Mouse (Mus musculus) megakaryocyte, adult 5-6 weeks (primary cell): Measurements from ENCODE around the gene Kcnt2. TPM values are rescaled to one million over a fixed set of nuclear protein-coding genes. Genes with fewer than 3 reads are reported as not detected.

Source experiments
- ATAC-seq: 2 replicates; pipeline ENCODE4 v1.8.0; 2016; ENCODE audit warnings: mild to moderate bottlenecking, inconsistent platforms; ENCODE audit not compliant: poor library complexity, severe bottlenecking
- total RNA-seq, 2 experiments: library from RNA; stranded (forward) in 1 of 2; stranded (reverse) in 1 of 2; fragments of 153-499, 151-499 nt in 1 of 2; fragments of 221-1000, 200-1000 nt in 1 of 2; gene quantifications; 2 replicates each; pipeline versions ENCODE4 v1.2.3 to v1.2.4; 2015 to 2017

Kcnt2 gene
- total RNA-seq (2015) = not detected in 2 replicates
- not detected in 2 replicates for total RNA-seq (2017)

- ATAC-seq = no peak
Observed at GRCm38 (mm10) chr1:140245876-140246597, at the start of gene Kcnt2. TSS of gene Kcnt2 (plus strand) at chr1:140246158.

- ATAC-seq = no peak
Observed at GRCm38 (mm10) chr1:140205329-140205728, 40.6 kb upstream of the Kcnt2 start.

DNA sequence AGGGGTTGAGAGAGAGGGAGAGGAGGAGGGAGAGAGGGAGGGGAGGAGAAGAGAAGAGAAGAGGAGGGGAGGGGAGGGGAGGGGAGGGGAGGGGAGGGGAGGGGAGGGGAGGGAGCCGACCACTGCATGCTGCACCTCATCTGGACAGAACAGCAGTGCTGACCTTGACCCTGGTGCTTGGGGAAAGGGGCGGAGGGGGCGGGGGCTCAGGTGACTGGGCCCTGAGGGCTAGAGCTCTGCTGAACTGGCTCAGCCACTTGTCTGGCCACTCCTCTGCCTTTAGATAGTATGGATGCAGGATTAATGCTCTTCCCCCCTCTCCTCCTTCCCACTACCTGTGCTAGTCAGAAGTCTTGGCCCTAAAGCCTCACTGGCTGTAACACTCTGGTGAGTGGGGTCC is 20.7 kb upstream of the Kcnt2 start:
- no peak for ATAC-seq

DNA sequence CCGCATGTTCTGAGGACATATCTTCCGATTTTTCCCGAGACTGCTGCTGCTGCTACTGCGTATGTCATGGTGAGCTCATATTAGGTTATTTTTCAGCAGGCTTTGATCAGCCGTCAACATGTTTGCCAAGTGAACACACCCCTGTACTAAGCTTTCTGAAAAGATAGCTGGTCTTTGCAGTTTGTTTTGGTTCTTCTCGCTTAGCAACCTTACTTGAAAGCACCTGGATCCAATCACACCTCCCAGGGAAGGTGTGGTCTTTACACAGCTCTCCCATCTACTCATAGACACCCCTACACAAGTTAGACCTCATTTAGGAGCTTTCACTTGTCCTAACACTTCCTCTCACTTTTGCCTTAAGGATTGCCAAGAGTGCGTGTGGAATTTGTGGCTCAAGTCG is 19.3 kb upstream of the Kcnt2 start:
- ATAC-seq = no peak

- ATAC-seq = peak; percentile 34; the same call in 1 of the 2 replicates
Observed at GRCm38 (mm10) chr1:140245465-140245864, 493 bp upstream of the Kcnt2 start.

- ATAC-seq = no peak
Observed at GRCm38 (mm10) chr1:140264696-140265095, 18.7 kb downstream of the Kcnt2 start.

DNA sequence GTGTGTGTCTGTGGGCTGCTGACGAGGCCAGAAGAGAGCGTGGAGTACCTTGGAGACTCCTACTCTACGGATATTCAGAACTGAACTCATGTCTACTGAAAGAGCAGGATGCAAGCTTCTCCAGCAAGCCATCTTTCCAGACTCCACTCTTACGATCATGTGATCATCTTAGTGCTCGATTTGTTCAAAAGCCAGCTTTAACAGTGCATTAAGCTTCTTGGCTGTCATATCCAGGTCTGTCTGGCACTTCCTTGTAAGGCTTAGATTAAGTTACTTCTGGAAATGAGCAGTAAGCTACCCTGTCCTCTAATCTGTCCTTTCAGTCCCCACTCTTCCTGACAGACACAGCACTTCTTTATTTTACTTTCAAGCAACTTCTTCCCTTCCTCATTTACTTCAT is 20.1 kb downstream of the Kcnt2 start:
- ATAC-seq = no peak

- no peak for ATAC-seq
Observed at GRCm38 (mm10) chr1:140266643-140267286, 20.8 kb downstream of the Kcnt2 start.

- ATAC-seq = no peak
Observed at GRCm38 (mm10) chr1:140267288-140267687, 21.3 kb downstream of the Kcnt2 start.

- no peak for ATAC-seq
Observed at GRCm38 (mm10) chr1:140273624-140274023, 27.7 kb downstream of the Kcnt2 start.

- ATAC-seq = no peak
Observed at GRCm38 (mm10) chr1:140275813-140276212, 29.9 kb downstream of the Kcnt2 start.

GRCm38 (mm10) chr1:140293140-140293539 is 47.2 kb downstream of the Kcnt2 start:
- ATAC-seq = no peak

DNA sequence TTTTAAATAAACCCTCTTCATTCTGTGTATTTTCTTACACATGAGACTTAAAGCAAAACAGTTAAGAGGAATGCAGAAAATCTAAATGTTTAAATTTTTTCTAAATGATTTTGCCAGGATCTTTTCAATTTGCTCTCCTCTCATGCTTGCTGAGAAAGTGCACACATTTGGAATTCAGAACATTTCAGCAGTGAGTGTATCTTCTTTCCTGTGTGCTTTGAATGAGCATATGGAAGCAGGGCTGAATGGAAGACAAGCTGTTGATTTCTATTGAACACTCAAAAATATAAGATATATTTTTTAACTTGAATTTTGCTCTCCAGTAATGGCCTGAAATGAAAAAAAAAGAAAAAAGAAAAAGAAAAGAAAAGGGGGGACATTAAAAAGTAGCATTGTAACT is 49.5 kb downstream of the Kcnt2 start:
- no peak for ATAC-seq

DNA sequence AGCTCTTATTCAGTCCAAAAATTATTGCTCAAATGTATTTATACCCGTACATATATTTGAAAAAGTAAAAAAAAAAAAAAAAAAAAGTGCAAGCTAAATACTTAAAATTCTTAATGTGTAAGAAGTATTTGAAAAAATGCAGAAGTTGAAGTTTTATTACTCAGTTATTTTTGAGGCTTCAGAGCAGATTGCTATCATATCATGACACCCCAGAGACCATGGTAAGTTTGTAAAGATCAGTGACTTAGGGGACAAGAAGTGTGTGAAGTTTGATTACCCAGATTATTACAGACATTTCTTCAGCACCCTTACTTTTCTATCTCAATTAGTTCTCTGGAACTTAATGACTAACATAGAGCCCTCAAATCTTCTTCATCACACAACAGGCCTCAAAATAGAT is 58.3 kb downstream of the Kcnt2 start:
- no peak for ATAC-seq

DNA sequence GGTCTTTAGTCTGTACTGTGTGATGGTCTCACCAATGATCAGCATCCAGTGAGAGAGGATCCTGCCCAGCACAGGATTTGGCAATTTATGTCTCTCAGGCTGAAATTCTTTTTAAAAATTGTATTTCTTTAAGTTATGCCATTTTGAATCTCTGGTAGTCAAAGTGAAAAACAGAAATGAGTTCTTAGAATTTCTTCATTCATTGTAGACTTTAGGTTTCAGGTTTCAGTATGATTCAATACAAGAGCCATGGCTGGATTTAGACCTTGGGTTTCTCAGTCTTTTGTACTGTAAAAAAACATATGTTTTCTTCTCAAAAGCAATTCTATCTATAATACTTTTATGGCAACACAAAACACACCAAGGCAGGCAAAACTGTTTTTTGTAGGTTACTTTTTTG is 59.4 kb downstream of the Kcnt2 start:
- ATAC-seq = no peak

DNA sequence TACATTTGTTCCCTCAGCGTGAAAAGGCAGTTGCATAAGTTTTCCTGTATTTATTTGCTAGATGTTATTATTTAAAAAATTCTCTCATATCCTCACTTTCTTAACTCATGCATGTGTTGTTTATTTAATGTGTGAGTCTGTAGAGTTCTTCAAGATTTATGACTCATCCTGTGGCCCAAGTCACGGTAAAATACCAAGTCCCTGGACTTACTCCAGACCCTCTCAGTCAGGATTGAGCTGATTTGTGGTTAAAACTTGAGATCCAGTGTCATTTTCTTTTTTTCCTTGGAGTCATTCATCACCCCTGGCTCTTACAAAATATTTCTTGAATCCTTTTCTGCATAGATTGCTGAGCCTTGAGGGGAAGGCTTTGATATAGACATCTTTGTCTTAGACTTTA is 60.4 kb downstream of the Kcnt2 start:
- ATAC-seq = no peak

DNA sequence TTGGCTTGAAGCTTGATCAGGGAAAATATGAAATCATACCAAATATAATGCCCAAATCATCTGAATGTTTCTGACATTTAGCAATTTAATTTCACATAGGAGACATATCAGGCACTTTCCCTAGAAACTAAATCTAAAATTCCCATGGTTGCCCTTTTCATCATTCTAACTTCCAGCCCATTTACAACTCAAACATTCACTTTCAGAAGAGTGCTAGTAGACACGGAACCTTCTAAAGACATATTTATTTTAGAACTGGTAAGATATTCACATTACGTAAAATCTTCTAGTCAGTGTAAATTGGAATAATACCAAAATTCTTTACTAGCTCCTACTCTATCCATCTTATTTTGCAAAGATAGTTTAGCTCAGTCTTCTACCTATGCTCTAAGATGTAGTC is 64.8 kb downstream of the Kcnt2 start:
- no peak for ATAC-seq

DNA sequence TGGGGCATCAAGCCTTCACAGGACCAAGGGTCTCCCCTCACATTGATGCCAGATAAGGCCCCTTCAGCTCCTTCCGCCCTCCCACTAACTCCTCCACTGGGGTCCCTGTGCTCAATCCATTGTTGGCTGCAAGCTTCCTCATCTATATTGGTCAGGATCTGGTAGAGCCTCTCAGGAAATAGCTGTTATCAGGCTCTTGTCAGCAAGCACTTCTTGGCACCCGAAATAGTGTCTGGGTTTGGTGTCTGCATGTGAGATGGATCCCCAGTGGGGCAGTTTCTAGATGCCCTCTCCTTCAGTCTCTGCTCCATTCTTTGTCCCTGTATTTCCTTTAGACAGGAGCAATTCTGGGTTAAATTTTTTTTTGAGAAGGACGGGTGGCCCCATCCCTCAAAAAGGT is 79.1 kb downstream of the Kcnt2 start:
- no peak for ATAC-seq

GRCm38 (mm10) chr1:140326709-140327108 is 80.8 kb downstream of the Kcnt2 start:
- ATAC-seq = no peak

DNA sequence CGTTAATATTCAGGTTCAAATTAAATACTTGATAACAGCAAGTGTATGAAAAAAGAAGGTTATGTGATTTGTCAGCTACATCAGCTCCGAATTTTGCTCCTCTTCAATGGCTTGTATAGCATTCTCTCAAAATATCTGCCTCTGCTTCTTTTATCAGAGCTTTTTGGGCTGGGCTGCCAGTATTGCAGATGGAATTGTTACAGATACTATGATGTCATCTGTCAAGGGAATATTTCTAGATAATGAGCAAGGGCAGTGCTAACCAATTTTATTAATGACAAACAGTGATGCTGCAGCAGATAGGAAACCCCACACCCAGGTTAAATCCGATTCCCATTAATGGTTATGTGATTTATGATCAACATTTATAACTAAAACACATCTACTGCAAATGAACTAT is 87.7 kb downstream of the Kcnt2 start:
- no peak for ATAC-seq

- ATAC-seq = no peak
Observed at GRCm38 (mm10) chr1:140338417-140338816, 92.5 kb downstream of the Kcnt2 start.

- no peak for ATAC-seq
Observed at GRCm38 (mm10) chr1:140339368-140339767, 93.4 kb downstream of the Kcnt2 start.

DNA sequence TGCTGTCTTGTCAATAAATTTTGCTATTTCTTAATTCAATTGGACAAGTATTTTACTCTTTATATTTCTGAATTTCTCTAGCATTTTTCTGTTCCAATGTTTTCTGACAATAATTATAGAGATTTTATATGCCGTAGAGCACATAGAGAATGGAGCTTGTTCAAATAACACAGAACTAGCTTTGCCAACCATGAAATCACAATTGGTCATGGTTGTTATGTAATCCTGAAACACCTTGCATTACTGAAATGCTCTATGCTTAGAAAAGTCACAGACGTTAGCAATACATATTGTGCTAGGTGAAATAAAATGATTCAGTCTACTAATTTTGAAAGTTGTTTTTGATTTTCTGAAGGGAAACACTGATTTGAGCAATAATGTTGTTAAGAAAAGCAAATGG is 118.8 kb downstream of the Kcnt2 start:
- no peak for ATAC-seq
